Mouse (Mus musculus) kidney, embryonic 16.5 days (tissue): Measurements from ENCODE around the gene Capn1. TPM values are rescaled to one million over a fixed set of nuclear protein-coding genes. Genes with fewer than 3 reads are reported as not detected.

Experiments used
- ATAC-seq: fragments of 200-750 bp; cut with Nextera tagmentation; 2 replicates; pipeline ENCODE4 v1.8.0; 2017; ENCODE audit warnings: moderate TSS enrichment; ENCODE audit not compliant: low FRiP score, low TSS enrichment
- H3K27ac ChIP-seq: fragments of 300-500 bp; sonication (generic); 2 replicates; pipeline ENCODE4 v1.5.1; 2014; ENCODE audit warnings: low read length
- H3K27me3 ChIP-seq: fragments of 300-500 bp; sonication (generic); 2 replicates; pipeline ENCODE4 v1.6.1; 2014; ENCODE audit warnings: low read length, control low read depth, mixed read lengths; ENCODE audit not compliant: insufficient read depth
- H3K36me3 ChIP-seq: fragments of 300-500 bp; sonication (generic); 2 replicates; pipeline ENCODE4 v1.6.1; 2014; ENCODE audit warnings: low read length, control low read depth, mixed read lengths; ENCODE audit not compliant: insufficient read depth
- H3K4me1 ChIP-seq: fragments of 300-500 bp; sonication (generic); 2 replicates; pipeline ENCODE4 v1.6.1; 2014; ENCODE audit warnings: low read length, control low read depth, mixed read lengths; ENCODE audit not compliant: insufficient read depth
- H3K4me2 ChIP-seq: fragments of 300-500 bp; sonication (generic); replicated peaks from 2 replicates; pipeline ENCODE4 v1.6.1; 2014; ENCODE audit warnings: low read depth, low read length
- H3K4me3 ChIP-seq: fragments of 300-500 bp; sonication (generic); 2 replicates; pipeline ENCODE4 v1.5.1; 2014; ENCODE audit warnings: mild to moderate bottlenecking, low read length
- H3K9ac ChIP-seq: fragments of 300-500 bp; sonication (generic); replicated peaks from 2 replicates; pipeline ENCODE4 v1.6.1; 2014; ENCODE audit warnings: low read length
- H3K9me3 ChIP-seq: fragments of 300-500 bp; sonication (generic); 2 replicates; pipeline ENCODE4 v1.6.1; 2016; ENCODE audit warnings: low read length, control low read depth
- WGBS: fragments of 180-500 bp; shearing (Covaris S2); extraction: QIAGEN DNeasy Blood & Tissue Kit; methylation state at CpG from one replicate; pipeline ENCODE4 v1.1.7; 2014; 5-methylcytosine and 5-hydroxymethylcytosine counted together
- microRNA-seq: library from miRNA; unstranded; fragments of <30 nt; microRNA quantifications from one replicate; pipeline ENCODE4, GENCODE M21; 2016
- polyA plus RNA-seq: library from polyadenylated mRNA; unstranded; fragments of >200 nt; fragmentation: Nextera tagmentation; extraction: Ambion mirVana; gene quantifications from 2 replicates; pipeline ENCODE4 v1.2.1, GENCODE M21; 2015

Capn1 gene
- polyA plus RNA-seq, 1 experiment from 2014 or later: 11.1 TPM

DNA sequence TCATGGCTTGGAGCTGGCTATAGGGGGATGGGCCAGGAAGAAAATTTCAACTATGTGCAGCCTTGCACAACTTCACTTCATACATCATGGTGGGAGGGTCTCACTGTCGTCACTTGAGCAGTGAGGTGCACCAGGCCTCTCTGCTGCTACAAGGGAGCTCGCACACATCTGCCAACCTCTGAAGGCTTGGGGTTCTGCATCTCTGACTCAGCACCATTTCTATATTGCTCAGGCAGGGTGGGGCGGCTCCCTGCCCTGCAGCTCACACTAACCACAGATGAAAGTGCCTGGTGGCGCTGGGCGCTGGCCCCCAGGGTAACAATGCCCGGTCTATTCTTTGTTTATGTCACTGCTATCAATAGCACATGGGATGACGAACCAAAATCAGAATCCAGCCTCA, 70.7 kb downstream of the Capn1 start:
- H3K9ac ChIP-seq: peak overlapping the region; percentile 22; the same call in 1 of the 2 replicates
- no peaks in the 10 kb centered on the region for H3K9me3 ChIP-seq
- H3K4me1 ChIP-seq: peaks cover 36% of the 10 kb centered on the region
- no peaks in the 10 kb centered on the region for H3K27me3 ChIP-seq
- no peak overlapping the region for H3K4me2 ChIP-seq
- peaks cover 19% of the 10 kb centered on the region for H3K36me3 ChIP-seq
- 55% methylated on average over 7 of the region's 7 CpGs for WGBS
- no peak overlapping the region for H3K4me3 ChIP-seq
- H3K27ac ChIP-seq: peak overlapping the region; percentile 84
- peak; percentile 71 for ATAC-seq

DNA sequence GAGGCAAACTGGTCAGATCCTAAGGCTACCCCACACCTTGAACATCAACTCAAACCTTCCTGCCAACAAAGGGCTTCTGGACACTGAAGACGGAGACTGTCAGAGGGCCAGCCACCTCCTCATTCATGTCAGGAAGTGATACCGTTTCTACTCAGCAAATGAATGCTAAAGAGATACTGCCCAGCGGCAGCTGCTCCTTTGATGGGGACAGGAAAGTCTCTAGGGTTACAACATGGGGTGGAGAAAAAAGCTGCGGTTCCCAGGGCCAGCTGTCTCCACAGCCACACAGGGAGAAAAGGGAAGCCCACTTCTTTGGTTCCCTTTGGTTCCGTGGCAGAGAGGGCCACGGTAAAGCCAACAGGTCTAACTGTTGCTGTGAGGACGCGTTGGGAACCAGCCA, 71.6 kb downstream of the Capn1 start:
- Histone ChIP-seq H3K27me3 (no peaks in the 10 kb centered on the region), H3K9me3 (no peaks in the 10 kb centered on the region), H3K36me3 (peaks cover 15% of the 10 kb centered on the region), H3K27ac (peak overlapping the region; percentile 11), H3K4me1 (peaks cover 43% of the 10 kb centered on the region), H3K4me2 (no peak overlapping the region), H3K4me3 (no peak overlapping the region), H3K9ac (no peak overlapping the region)
- no peak for ATAC-seq
- WGBS: 61% methylated on average over 8 of the region's 8 CpGs

DNA sequence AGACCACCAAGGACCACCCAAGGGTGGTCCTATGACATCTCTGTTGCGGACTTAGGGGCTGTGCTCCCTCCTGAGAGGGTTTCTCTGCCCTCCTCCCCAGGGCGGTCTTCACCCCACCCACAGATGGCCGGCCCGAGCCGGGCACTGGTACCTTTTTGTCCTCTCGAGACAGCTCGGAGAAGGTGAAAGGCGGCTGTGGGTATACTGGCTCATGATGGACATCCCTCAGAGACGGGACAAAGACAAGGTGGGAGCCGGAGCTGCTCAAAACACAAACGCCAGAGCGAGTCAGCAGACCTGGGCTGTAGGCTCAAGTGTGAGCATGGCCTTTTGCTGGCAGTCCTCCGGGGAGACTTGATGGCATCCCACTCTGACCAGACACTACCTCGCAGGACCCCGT, 72.3 kb downstream of the Capn1 start:
- Histone ChIP-seq H3K4me1 (peaks cover 43% of the 10 kb centered on the region), H3K36me3 (peaks cover 11% of the 10 kb centered on the region; the same call in 1 of the 2 replicates), H3K4me2 (no peak overlapping the region), H3K27me3 (no peaks in the 10 kb centered on the region), H3K9ac (no peak overlapping the region), H3K4me3 (no peak overlapping the region), H3K9me3 (no peaks in the 10 kb centered on the region), H3K27ac (no peak overlapping the region)
- ATAC-seq: no peak
- 88% methylated on average over 15 of the region's 15 CpGs for WGBS

DNA sequence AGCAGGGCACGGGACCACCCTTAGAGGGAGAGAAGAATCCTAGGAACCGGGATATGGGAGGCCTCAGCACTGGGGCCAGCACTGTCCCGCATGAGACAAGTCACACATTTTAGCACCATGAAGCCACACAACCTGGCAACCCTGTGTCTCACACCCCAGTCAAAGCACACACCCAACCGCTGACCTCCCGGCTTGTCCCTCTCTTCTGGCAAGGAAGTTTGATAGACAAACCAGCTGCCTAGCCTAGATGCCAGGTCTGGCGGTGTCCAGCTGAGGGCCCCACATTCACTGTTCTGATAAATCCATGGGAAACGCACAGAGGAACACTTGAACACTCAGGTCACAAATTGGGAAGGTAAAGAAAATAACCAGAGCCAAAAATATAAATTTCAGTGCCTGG, 73.1 kb downstream of the Capn1 start:
- Histone ChIP-seq H3K4me1 (peaks cover 51% of the 10 kb centered on the region), H3K9ac (no peak overlapping the region), H3K27me3 (no peaks in the 10 kb centered on the region), H3K4me2 (no peak overlapping the region), H3K4me3 (no peak overlapping the region), H3K27ac (no peak overlapping the region), H3K9me3 (no peaks in the 10 kb centered on the region), H3K36me3 (peaks cover 6% of the 10 kb centered on the region; the same call in 1 of the 2 replicates)
- 93% methylated on average over 7 of the region's 7 CpGs for WGBS
- no peak for ATAC-seq

DNA sequence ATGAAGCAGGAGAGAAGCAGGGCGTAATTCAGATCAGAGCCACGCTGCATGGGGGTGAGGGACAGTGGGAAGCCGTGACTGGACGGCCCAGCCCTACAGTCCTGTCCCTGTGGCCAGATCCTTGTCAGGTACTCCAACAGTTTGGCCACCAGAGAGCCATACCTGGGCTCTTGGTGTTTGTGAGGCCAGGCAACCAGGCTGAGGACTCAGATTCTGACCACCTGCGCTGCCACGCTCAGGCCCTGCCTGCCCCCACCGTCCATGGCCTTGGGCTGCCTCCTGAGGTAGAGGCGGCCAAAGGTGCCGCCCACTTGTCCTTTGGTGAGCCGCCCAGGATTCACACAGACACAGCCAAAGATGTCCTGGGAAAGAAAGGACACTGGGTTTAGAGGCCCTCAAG, 75.0 kb downstream of the Capn1 start:
- peaks cover 6% of the 10 kb centered on the region; the same call in 1 of the 2 replicates for H3K36me3 ChIP-seq
- WGBS: 82% methylated on average over 10 of the region's 10 CpGs
- H3K9ac ChIP-seq: 0 out of 2 replicates have a peak overlapping the region, but pooled peaks have one; percentile 41
- H3K4me2 ChIP-seq: no peak overlapping the region
- H3K9me3 ChIP-seq: no peaks in the 10 kb centered on the region
- no peak overlapping the region for H3K4me3 ChIP-seq
- no peaks in the 10 kb centered on the region for H3K27me3 ChIP-seq
- peak overlapping the region; percentile 91 for H3K27ac ChIP-seq
- H3K4me1 ChIP-seq: peaks cover 53% of the 10 kb centered on the region
- no peak for ATAC-seq

DNA sequence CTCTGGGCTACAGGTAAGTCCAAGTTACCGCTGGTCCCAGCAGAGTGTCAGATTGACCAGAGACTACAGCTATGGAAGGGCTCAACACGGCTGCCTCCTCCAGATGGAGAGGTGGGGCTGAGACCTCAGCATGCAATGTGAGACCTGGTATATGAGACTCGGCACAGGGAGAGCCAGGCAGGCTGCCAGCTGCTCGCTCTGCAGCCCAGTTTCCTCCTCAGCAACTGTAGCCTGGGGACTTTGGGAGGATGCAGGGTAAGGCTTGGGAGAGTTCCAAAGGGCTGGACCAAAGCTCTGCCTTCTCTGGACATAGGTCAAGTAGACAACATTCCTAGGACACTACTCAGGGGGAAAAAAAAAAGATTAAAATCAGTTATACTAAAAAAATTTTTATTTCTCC, 75.5 kb downstream of the Capn1 start:
- peak overlapping the region; percentile 91 for H3K27ac ChIP-seq
- no peak overlapping the region for H3K4me3 ChIP-seq
- no peaks in the 10 kb centered on the region for H3K9me3 ChIP-seq
- peaks cover 6% of the 10 kb centered on the region; the same call in 1 of the 2 replicates for H3K36me3 ChIP-seq
- H3K27me3 ChIP-seq: no peaks in the 10 kb centered on the region
- WGBS: 28% methylated on average over 4 of the region's 4 CpGs
- H3K9ac ChIP-seq: no peak overlapping the region
- H3K4me2 ChIP-seq: no peak overlapping the region
- peaks cover 53% of the 10 kb centered on the region for H3K4me1 ChIP-seq
- peak; percentile 24; the same call in 1 of the 2 replicates for ATAC-seq

DNA sequence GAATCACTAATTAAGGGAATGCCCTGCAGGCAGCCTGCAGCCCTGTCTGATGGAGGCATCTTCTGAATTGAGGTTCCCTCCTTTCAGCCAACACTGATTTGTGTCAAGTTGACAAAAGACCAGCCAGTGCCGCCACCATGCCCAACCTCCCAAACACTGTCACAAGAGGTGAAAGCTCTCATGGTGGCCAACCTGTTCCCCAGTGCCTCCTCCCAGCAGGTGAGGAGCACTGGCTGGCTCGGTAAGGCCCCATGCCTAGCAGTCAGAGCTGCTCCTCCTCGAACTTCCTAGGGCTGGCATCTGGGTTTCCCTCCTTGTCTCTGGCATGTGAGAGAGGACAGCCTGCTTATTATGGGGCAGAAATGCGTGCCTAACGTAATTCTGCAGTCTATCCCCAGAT, 76.0 kb downstream of the Capn1 start:
- Histone ChIP-seq H3K4me1 (peaks cover 53% of the 10 kb centered on the region), H3K9ac (no peak overlapping the region), H3K27me3 (no peaks in the 10 kb centered on the region), H3K27ac (peak overlapping the region; percentile 91), H3K4me2 (no peak overlapping the region), H3K4me3 (no peak overlapping the region), H3K9me3 (no peaks in the 10 kb centered on the region), H3K36me3 (peaks cover 6% of the 10 kb centered on the region; the same call in 1 of the 2 replicates)
- WGBS: 78% methylated on average over 5 of the region's 5 CpGs
- ATAC-seq: no peak

Small RNAs within 50 kb of the gene (microRNA-seq; reads per million reads assigned to microRNA genes)
- 1.3 reads per million for gene Mir6988

Other genes with a start within 250 kb of the Capn1 start
- 82.9 and 85.3 TPM in 2 replicates for gene Scyl1, start 244.5 kb downstream of the Capn1 start, polyA plus RNA-seq
- 50.6 and 52.9 TPM in 2 replicates for gene Frmd8, start 140.6 kb downstream of the Capn1 start, polyA plus RNA-seq
- 14.8 and 15.7 TPM in 2 replicates for gene Slc25a45, start 138.1 kb downstream of the Capn1 start, polyA plus RNA-seq
- 3.7 and 4.4 TPM in 2 replicates for gene Tigd3, start 121.7 kb downstream of the Capn1 start, polyA plus RNA-seq
- gene Dpf2, start 102.9 kb downstream of the Capn1 start, polyA plus RNA-seq: 185 and 188 TPM in 2 replicates
- gene Cdc42ep2, start 91.1 kb downstream of the Capn1 start, polyA plus RNA-seq: 16.5 and 17.3 TPM in 2 replicates
- gene Pola2, start 51.7 kb downstream of the Capn1 start, polyA plus RNA-seq: 77.7 and 82.1 TPM in 2 replicates
- not detected in 2 replicates for gene Slc22a20, start 29.8 kb downstream of the Capn1 start, polyA plus RNA-seq
- 33.1 and 39.0 TPM in 2 replicates for gene Syvn1, start 30.7 kb upstream of the Capn1 start, polyA plus RNA-seq
- 83.2 and 87.2 TPM in 2 replicates for gene Mrpl49, start 41.9 kb upstream of the Capn1 start, polyA plus RNA-seq
- 644 and 690 TPM in 2 replicates for gene Fau, start 41.9 kb upstream of the Capn1 start, polyA plus RNA-seq
- gene Znhit2, start 45.3 kb upstream of the Capn1 start, polyA plus RNA-seq: 35.4 and 37.7 TPM in 2 replicates
- 22.8 and 28.6 TPM in 2 replicates for gene Tm7sf2, start 52.5 kb upstream of the Capn1 start, polyA plus RNA-seq
- 85.7 and 90.6 TPM in 2 replicates for gene Vps51, start 61.3 kb upstream of the Capn1 start, polyA plus RNA-seq
- gene Tmem262, start 64.1 kb upstream of the Capn1 start, polyA plus RNA-seq: not detected in 2 replicates
- gene Gm28374, start 66.4 kb upstream of the Capn1 start, polyA plus RNA-seq: 1.0 and 2.5 TPM in 2 replicates
- 77.1 and 78.9 TPM in 2 replicates for gene Zfpl1, start 69.1 kb upstream of the Capn1 start, polyA plus RNA-seq
- gene Cdca5, start 69.1 kb upstream of the Capn1 start, polyA plus RNA-seq: 43.6 and 45.2 TPM in 2 replicates
- gene AC131692.1, start 78.5 kb upstream of the Capn1 start, polyA plus RNA-seq: 0.28 and 0.35 TPM in 2 replicates
- 0.40 and 0.47 TPM in 2 replicates for gene Naaladl1, start 89.9 kb upstream of the Capn1 start, polyA plus RNA-seq
- 42.3 and 43.7 TPM in 2 replicates for gene Sac3d1, start 102.8 kb upstream of the Capn1 start, polyA plus RNA-seq
- 33.3 and 36.2 TPM in 2 replicates for gene Snx15, start 112.4 kb upstream of the Capn1 start, polyA plus RNA-seq
- 0.47 and 0.84 TPM in 2 replicates for gene Batf2, start 125.1 kb upstream of the Capn1 start, polyA plus RNA-seq
- 111 and 113 TPM in 2 replicates for gene Arl2, start 125.7 kb upstream of the Capn1 start, polyA plus RNA-seq
- not detected in 2 replicates for gene Majin, start 168.5 kb upstream of the Capn1 start, polyA plus RNA-seq
- gene Gpha2, start 210.5 kb upstream of the Capn1 start, polyA plus RNA-seq: 0.73 and 1.4 TPM in 2 replicates
- 27.5 and 31.0 TPM in 2 replicates for gene Ppp2r5b, start 220.0 kb upstream of the Capn1 start, polyA plus RNA-seq
- 12.1 and 13.1 TPM in 2 replicates for gene Atg2a, start 225.8 kb upstream of the Capn1 start, polyA plus RNA-seq